Mouse (Mus musculus) heart, embryonic 12.5 days (tissue): Measurements from ENCODE around the gene Scarf2. TPM values are rescaled to one million over a fixed set of nuclear protein-coding genes. Genes with fewer than 3 reads are reported as not detected.

Experiments
- ATAC-seq: fragments of 200-750 bp; cut with Nextera tagmentation; 2 replicates; pipeline ENCODE4 v1.8.0; 2017; ENCODE audit warnings: moderate TSS enrichment, moderate library complexity; ENCODE audit not compliant: insufficient number of reproducible peaks, low FRiP score
- H3K27ac ChIP-seq: fragments of 300-500 bp; sonication (generic); 2 replicates; pipeline ENCODE4 v1.5.1; 2016; ENCODE audit warnings: mild to moderate bottlenecking, moderate library complexity; ENCODE audit not compliant: poor library complexity, severe bottlenecking
- H3K27me3 ChIP-seq: fragments of 300-500 bp; sonication (generic); replicated peaks from 2 replicates; pipeline ENCODE4 v1.6.1; 2016; ENCODE audit warnings: mild to moderate bottlenecking, moderate library complexity
- H3K36me3 ChIP-seq: fragments of 300-500 bp; sonication (generic); 2 replicates; pipeline ENCODE4 v1.6.1; 2016; ENCODE audit warnings: mild to moderate bottlenecking, moderate library complexity
- H3K4me1 ChIP-seq: fragments of 300-500 bp; sonication (generic); replicated peaks from 2 replicates; pipeline ENCODE4 v1.6.1; 2016; ENCODE audit warnings: mild to moderate bottlenecking
- H3K4me2 ChIP-seq: fragments of 300-500 bp; sonication (generic); 2 replicates; pipeline ENCODE4 v1.6.1; 2016; ENCODE audit warnings: mild to moderate bottlenecking, moderate library complexity
- H3K4me3 ChIP-seq: fragments of 300-500 bp; sonication (generic); 2 replicates; pipeline ENCODE4 v1.5.1; 2016; ENCODE audit warnings: mild to moderate bottlenecking
- H3K9ac ChIP-seq: fragments of 300-500 bp; sonication (generic); 2 replicates; pipeline ENCODE4 v1.6.1; 2016; ENCODE audit warnings: mild to moderate bottlenecking, moderate library complexity
- H3K9me3 ChIP-seq: fragments of 300-500 bp; sonication (generic); replicated peaks from 2 replicates; pipeline ENCODE4 v1.6.1; 2016; ENCODE audit warnings: mild to moderate bottlenecking, moderate library complexity
- WGBS: fragments of 180-500 bp; shearing (Covaris S2); methylation state at CpG from one replicate; pipeline ENCODE4 v1.1.7; 2016; 5-methylcytosine and 5-hydroxymethylcytosine counted together
- polyA plus RNA-seq: library from polyadenylated mRNA; unstranded; fragments of >200 nt; fragmentation: Nextera tagmentation; extraction: Ambion mirVana; gene quantifications from 2 replicates; pipeline ENCODE4 v1.2.1, GENCODE M21; 2016

Gene Scarf2
- polyA plus RNA-seq, 1 experiment from 2014 or later = 15.8 TPM

GRCm38 (mm10) chr16:17771117-17771865, 25.8 kb upstream of the Scarf2 start:
- Histone ChIP-seq H3K9me3 (no peaks in the 10 kb centered on the region), H3K27ac (no peak overlapping the region)
- 0 out of 2 replicates have a peak, but pooled peaks have one; percentile 26 for ATAC-seq

GRCm38 (mm10) chr16:17776828-17777227, 20.3 kb upstream of the Scarf2 start:
- WGBS = 64% methylated on average over 11 of the region's 11 CpGs
- peaks cover 53% of the 10 kb centered on the region for H3K36me3 ChIP-seq
- no peak for ATAC-seq

More at GRCm38 (mm10) chr16:17771117-17771865, 25.8 kb upstream of the Scarf2 start:
- H3K9ac ChIP-seq = no peak overlapping the region
- H3K4me3 ChIP-seq = no peak overlapping the region
- H3K4me2 ChIP-seq = no peak overlapping the region
- no peaks in the 10 kb centered on the region for H3K27me3 ChIP-seq
- H3K36me3 ChIP-seq = peaks cover 53% of the 10 kb centered on the region
- WGBS = 66% methylated on average over 4 of the region's 4 CpGs
- peaks cover 7% of the 10 kb centered on the region for H3K4me1 ChIP-seq

GRCm38 (mm10) chr16:17778223-17778622, 18.9 kb upstream of the Scarf2 start:
- Histone ChIP-seq H3K9me3 (no peaks in the 10 kb centered on the region), H3K4me1 (no peaks in the 10 kb centered on the region), H3K4me2 (no peak overlapping the region), H3K4me3 (no peak overlapping the region), H3K27me3 (no peaks in the 10 kb centered on the region), H3K36me3 (peaks cover 46% of the 10 kb centered on the region), H3K27ac (no peak overlapping the region), H3K9ac (no peak overlapping the region)
- 70% methylated on average over 4 of the region's 4 CpGs for WGBS
- ATAC-seq = no peak

More at GRCm38 (mm10) chr16:17776828-17777227, 20.3 kb upstream of the Scarf2 start:
- Histone ChIP-seq H3K9me3 (no peaks in the 10 kb centered on the region), H3K27ac (no peak overlapping the region), H3K4me3 (no peak overlapping the region), H3K4me2 (no peak overlapping the region), H3K27me3 (no peaks in the 10 kb centered on the region), H3K4me1 (no peaks in the 10 kb centered on the region), H3K9ac (no peak overlapping the region)

GRCm38 (mm10) chr16:17779692-17780091, 17.4 kb upstream of the Scarf2 start:
- Histone ChIP-seq H3K4me3 (no peak overlapping the region), H3K9me3 (no peaks in the 10 kb centered on the region), H3K4me2 (no peak overlapping the region), H3K9ac (no peak overlapping the region), H3K36me3 (peaks cover 49% of the 10 kb centered on the region), H3K27ac (no peak overlapping the region), H3K4me1 (no peaks in the 10 kb centered on the region), H3K27me3 (no peaks in the 10 kb centered on the region)
- 68% methylated on average over 1 of the region's 1 CpGs for WGBS
- ATAC-seq = no peak

GRCm38 (mm10) chr16:17785337-17785736, 11.7 kb upstream of the Scarf2 start:
- 54% methylated on average over 3 of the region's 3 CpGs for WGBS
- Histone ChIP-seq H3K4me3 (no peak overlapping the region), H3K27ac (no peak overlapping the region), H3K9ac (no peak overlapping the region), H3K9me3 (no peaks in the 10 kb centered on the region), H3K4me2 (no peak overlapping the region), H3K27me3 (no peaks in the 10 kb centered on the region), H3K4me1 (no peaks in the 10 kb centered on the region), H3K36me3 (peaks cover 59% of the 10 kb centered on the region)
- ATAC-seq = no peak

GRCm38 (mm10) chr16:17792728-17793127, 4.4 kb upstream of the Scarf2 start:
- WGBS = 70% methylated on average over 3 of the region's 3 CpGs
- H3K4me2 ChIP-seq = no peak overlapping the region
- peaks cover 16% of the 10 kb centered on the region for H3K4me1 ChIP-seq
- H3K27ac ChIP-seq = no peak overlapping the region
- H3K9me3 ChIP-seq = no peaks in the 10 kb centered on the region
- H3K4me3 ChIP-seq = no peak overlapping the region
- ATAC-seq = no peak
- peaks cover 17% of the 10 kb centered on the region for H3K27me3 ChIP-seq
- H3K36me3 ChIP-seq = peaks cover 56% of the 10 kb centered on the region
- no peak overlapping the region for H3K9ac ChIP-seq

GRCm38 (mm10) chr16:17794047-17794446, 3.0 kb upstream of the Scarf2 start:
- Histone ChIP-seq H3K36me3 (peaks cover 44% of the 10 kb centered on the region), H3K4me3 (no peak overlapping the region), H3K9me3 (no peaks in the 10 kb centered on the region), H3K4me2 (no peak overlapping the region), H3K9ac (no peak overlapping the region), H3K27ac (no peak overlapping the region), H3K4me1 (peaks cover 27% of the 10 kb centered on the region), H3K27me3 (peaks cover 20% of the 10 kb centered on the region)
- WGBS = 84% methylated on average over 4 of the region's 4 CpGs
- no peak for ATAC-seq

GRCm38 (mm10) chr16:17795643-17796042, 1.4 kb upstream of the Scarf2 start:
- Histone ChIP-seq H3K9ac (no peak overlapping the region), H3K27ac (no peak overlapping the region), H3K4me1 (peaks cover 35% of the 10 kb centered on the region), H3K4me3 (no peak overlapping the region), H3K36me3 (peaks cover 30% of the 10 kb centered on the region), H3K4me2 (no peak overlapping the region), H3K9me3 (no peaks in the 10 kb centered on the region), H3K27me3 (peaks cover 36% of the 10 kb centered on the region)
- WGBS = 63% methylated on average over 5 of the region's 5 CpGs
- ATAC-seq = no peak

- H3K4me1 ChIP-seq = peaks cover 35% of the 10 kb centered on the region
- peak overlapping the region; percentile 64 for H3K4me3 ChIP-seq
- H3K27ac ChIP-seq = no peak overlapping the region
- H3K27me3 ChIP-seq = peaks cover 45% of the 10 kb centered on the region
- no peaks in the 10 kb centered on the region for H3K9me3 ChIP-seq
- peak overlapping the region; percentile 78 for H3K4me2 ChIP-seq
- no peak for ATAC-seq
- peaks cover 24% of the 10 kb centered on the region for H3K36me3 ChIP-seq
- peak overlapping the region; percentile 83; the same call in 1 of the 2 replicates for H3K9ac ChIP-seq
Measured at GRCm38 (mm10) chr16:17796519-17796918, 563 bp upstream of the Scarf2 start.

- 4% methylated on average over 29 of the region's 29 CpGs for WGBS
- H3K36me3 ChIP-seq = peaks cover 12% of the 10 kb centered on the region
- H3K9me3 ChIP-seq = no peaks in the 10 kb centered on the region
- H3K27me3 ChIP-seq = peaks cover 59% of the 10 kb centered on the region
- peak overlapping the region; percentile 77 for H3K27ac ChIP-seq
- ATAC-seq = peak; percentile 11; the same call in 1 of the 2 replicates
- H3K9ac ChIP-seq = peak overlapping the region; percentile 83
- peaks cover 49% of the 10 kb centered on the region for H3K4me1 ChIP-seq
- peak overlapping the region; percentile 64 for H3K4me3 ChIP-seq
- H3K4me2 ChIP-seq = peak overlapping the region; percentile 78
Measured at GRCm38 (mm10) chr16:17797812-17798311, 780 bp downstream of the Scarf2 start.

- 4% methylated on average over 39 of the region's 45 CpGs for WGBS
- peak; percentile 51 for ATAC-seq
- Histone ChIP-seq H3K4me3 (peak overlapping the region; percentile 64), H3K27me3 (peaks cover 65% of the 10 kb centered on the region), H3K9ac (peak overlapping the region; percentile 83), H3K4me2 (peak overlapping the region; percentile 78), H3K27ac (peak overlapping the region; percentile 77), H3K4me1 (peaks cover 55% of the 10 kb centered on the region), H3K36me3 (peaks cover 5% of the 10 kb centered on the region), H3K9me3 (no peaks in the 10 kb centered on the region)
Measured at GRCm38 (mm10) chr16:17798321-17799180, 1.5 kb downstream of the Scarf2 start.
